Mouse (Mus musculus) adrenal gland (tissue): ENCODE results near the gene Ccdc183.

Experiments used
- intact Hi-C: fragments of 180-260 bp; cut with DNase I; formaldehyde crosslinking; loops from one replicate; pipeline ENCODE4 v1.15.1; 2025

Ccdc183 gene

DNA sequence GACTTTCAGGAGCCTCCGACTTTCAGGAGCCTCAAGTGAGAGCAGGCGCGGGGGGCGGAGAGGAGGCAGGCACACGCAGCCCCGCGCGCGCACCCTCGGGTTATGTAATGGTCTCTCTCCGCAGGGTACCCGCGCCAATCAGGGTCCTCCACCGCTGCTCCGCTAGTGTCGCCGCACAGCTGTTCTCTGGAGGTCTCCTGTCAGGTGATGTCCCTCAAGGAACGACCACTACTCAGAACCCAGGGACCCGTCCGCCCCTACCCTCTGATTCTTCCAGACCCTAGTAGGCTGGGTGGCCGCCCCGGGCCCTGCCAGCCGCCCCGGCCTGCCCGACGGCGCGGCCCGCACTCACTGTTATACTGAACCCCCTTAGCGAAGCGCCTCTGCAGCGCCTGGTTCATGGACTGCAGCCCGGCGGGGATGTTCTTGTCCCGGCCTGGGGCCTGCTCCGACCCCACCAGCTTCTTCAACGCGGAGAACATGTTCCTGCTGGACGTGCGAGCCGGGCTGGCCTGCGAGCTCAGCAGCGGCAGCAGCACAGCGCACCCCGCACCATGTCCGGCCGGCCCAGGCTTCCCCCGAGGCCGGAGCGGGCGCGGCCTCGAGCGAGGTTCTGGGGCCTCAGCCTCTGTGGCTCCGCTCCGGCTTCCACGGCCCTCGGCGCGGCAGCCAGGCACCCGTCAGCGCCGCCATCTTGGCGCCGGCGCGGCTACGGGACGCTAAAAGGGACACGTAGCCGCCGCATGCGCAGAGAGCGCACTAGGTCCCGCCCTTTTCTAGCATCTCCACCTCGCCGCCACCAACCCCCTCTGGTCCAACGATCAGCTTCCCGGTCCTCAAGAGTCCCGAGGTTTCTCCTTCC lies 9.5 kb downstream of the Ccdc183 start, which contains the start of gene Rabl6:
TSS of gene Rabl6 (minus strand) at position 761 of the 862 bp plus-strand sequence.
- intact Hi-C loops = no loop called here

DNA sequence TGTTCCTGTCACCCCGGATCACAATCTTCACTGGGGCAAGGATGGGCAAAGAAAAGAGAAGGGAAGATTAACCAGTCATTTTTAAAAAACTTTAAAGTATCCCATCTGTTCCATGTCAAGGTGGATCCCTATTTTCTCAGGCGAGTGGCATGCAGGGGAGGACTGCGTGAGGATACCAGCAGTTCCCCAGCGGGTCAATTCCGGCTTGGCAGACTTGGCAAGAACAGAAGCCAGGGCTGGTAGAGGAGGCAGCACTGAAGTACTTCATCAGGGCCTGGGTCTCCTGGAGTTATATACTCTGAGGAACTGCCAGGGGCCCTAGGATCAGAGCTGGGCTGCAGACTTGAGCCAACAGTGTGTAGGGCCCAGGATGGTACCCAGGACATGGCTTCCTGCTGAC lies 15.0 kb downstream of the Ccdc183 start:
- intact Hi-C loops = no loop called here

DNA sequence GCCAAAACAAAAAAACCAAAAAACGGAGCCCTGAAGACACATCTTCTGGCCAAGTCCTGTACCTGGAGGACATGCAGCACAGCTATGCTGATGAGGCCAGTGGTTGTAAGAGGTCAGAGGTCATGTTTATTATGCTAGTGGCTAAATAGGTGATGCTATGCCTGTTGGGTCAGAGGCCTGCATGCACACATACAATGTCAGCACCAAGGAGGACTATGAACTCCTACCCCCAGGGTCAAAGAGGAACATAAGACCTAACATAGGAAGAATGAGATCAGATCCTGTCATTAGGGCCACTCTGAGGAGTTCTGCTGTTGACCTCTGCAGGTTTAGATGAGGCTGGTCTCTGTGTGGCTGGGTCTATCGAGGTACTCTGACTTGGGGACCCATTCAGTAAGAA lies 17.4 kb downstream of the Ccdc183 start:
- intact Hi-C loops = no loop called here

DNA sequence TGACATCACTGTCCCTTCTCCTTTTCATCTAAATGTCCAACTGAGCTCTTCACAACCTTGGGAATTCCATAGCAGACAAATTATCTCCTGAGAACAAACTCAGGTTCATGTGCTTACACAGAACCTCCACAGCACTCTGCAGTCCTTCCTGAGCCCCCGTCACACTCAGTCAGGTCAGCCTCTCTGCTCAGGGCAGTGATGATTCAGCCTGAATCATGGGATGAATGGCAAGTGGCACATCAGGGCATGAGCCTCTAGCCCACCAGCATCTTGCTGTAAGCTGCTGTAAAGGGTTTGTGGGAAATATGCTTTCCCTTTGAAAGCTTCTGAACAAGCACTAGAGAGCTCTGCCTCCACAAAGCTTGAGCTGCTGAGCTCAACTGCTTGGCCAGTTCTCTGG lies 18.7 kb downstream of the Ccdc183 start:
- intact Hi-C loops = no loop called here

DNA sequence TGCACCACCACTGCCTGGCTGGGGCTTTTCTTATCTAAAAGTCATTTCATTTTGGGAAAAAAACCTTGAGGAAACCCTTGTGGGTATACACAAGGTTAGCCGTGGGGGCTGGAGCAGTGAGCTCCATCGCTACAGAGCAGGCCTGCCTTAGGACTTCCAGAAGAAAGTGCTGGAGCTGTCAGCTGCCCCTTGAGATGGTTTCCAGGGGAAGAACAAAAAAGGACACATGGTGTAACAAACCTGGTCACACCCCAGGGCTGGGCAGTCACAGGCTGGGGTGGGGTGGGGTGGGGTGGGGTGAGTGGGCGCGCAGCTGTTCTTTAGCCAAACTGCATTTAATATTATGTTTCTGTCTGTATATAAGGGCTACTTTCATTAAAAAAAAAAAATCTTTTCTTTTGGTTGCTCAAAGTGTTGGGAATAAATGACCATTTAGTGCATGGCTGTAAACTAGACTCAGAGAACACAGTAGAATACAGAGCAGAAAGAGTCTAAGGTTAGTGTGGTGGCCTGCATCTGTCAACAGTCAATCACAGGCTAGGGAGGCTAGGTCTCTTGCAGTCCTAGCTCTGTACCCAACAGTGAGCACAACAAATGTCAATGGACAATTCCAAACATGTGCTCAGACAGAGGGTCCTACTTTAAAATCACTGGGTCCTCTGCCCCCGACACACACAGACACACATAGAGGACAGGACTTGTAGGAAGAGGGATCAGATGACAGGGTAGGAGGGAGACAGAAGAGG lies 20.5 kb downstream of the Ccdc183 start:
- intact Hi-C loops = no loop called here

DNA sequence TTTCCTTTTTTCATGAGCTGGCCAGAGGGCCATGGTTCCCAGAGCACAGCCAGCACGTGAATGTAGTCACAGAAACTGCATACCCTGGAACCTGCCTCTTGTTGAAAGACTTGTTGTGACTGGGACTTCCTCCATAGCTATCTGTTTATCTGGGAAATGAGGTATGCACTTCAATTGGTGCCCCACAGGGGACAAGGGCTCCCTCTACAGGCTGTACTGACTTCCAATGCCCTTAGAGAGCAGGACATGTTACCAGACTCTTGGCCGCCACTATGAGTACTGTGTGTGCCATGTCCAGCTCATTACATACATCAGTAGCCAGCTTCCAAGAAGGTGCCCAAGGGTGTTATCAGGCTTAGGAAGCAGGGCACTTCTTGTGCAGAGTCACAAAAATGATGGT lies 25.6 kb downstream of the Ccdc183 start:
- intact Hi-C loops = no loop called here

DNA sequence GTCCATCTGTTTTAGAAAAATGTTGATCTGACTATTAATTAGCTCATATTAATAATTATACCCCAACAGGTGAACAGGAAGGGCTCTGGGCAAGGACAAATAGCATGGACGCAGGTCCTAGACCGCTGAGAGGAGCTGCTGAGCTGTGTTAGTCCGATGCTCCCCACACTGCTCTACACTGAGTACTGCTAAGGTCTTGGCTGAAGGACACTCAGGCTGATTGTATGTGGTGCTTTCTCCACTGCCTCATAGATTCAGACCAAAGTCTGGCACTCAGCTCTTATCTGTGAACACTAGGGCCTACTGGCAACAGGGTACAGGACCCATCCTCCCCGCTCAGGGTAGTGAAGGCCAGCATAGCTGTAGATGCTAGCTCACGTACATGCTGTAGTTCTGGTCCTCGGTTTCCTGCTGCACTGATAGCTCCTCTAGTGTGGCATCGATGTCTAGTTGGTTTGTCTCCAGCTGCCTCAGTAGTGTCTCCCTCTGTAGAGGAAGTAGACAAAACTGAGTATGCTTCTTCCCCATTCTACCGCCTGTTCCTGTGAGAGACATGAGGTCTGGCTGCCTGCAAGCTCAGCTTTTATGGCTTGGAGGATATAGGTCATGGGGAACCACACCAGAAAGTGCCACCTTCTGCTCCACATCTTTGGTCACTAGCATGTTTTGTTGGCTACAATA lies 29.1 kb downstream of the Ccdc183 start:
- intact Hi-C loops = no loop called here

DNA sequence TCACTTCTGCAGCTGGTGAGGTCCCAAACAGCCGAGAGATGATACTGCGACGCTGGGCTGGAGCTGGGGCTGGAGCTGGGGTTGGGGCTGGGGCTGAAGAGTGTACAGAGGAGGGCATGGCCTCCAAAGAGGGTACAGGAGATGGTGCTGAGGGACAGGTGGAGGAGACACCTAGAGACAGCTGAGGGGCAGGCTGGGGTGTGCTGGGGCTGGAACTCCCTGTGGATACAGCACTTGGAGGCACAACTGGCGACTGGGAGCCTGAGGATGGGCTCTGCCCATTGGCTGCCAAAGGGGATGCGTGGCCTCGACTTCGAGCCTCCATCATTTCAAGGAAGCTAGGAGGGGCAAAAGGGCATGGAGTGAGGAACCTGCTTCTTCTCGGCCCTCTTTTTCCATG lies 30.2 kb downstream of the Ccdc183 start:
- intact Hi-C loops = no loop called here

DNA sequence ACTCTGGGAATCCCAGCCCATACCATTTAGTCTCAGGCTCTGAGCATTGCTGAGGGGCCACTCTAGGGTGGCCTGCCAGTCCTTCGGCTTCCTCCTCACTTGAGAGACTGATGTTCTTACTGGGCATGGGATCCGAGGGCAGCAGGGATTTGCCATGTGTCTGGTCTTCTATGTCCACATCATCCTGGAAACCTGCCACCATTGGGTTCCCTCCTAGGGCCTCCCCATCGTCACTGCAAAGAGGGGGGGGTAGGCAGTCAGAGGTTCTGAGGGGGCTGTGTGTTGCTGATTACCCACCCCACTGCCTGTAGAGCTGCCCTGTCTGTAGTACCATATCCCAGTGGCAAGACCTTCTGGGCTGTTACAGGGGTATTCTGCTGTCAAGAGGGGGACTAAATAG lies 31.9 kb downstream of the Ccdc183 start:
- intact Hi-C loops = no loop called here

DNA sequence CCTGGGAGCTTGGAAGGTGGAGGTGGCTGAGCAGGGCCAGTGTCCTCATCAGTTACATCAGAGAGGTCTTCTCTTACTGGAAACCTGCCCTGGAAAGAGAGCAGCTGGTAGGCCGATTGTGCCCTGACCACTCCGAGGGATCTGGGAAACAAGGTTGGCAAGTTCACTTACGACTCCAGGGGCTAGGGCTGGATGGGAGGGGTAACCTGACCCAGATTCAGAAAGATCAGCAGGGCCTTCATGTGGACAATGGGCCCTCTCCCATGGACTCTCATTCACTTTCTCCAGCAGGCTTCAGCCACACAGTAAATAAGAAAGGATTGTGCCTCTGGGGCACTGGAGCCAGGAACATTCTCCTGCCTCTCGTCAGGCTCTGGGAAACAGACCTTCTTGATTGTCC lies 32.6 kb downstream of the Ccdc183 start:
- intact Hi-C loops = no loop called here

DNA sequence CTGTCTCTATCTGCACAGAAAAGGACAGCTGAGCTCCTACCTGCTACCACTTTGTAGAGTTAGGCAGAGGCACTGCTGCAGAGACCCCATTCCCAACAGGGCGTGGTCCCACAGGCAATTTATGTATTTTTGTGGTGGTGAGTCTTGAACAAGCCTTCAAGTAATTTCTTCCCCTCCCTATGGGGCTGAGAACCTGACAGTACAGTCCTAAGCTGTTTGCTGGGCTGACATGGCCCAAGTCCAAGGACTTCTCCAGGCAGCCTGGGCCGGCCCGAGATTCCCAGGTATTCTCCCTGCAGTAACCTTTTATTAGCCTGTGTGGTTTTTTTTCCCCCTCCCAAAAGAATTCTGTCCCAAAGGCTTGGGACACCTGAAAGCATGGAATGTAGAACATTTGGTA lies 33.3 kb downstream of the Ccdc183 start:
- intact Hi-C loops = no loop called here

DNA sequence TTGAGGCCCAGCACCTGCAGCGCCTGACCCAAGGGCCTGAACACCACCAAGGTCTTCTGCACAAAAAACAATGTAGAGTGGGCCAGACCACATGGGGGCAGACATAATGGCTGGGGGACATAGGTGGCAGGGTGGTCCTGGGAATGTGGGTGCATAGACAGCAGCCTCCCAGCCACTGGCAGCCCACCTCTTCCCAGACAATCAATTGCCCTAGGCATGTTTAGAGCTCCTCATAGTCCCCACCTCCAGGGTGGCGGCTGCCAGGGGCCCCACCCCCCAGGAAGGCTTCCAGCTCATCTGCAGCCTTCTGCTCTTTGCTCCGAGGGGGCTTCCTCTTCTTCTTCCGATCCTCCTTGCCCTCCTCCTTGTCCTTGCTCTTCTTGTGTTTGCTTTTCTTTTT lies 33.9 kb downstream of the Ccdc183 start:
- intact Hi-C loops = no loop called here

DNA sequence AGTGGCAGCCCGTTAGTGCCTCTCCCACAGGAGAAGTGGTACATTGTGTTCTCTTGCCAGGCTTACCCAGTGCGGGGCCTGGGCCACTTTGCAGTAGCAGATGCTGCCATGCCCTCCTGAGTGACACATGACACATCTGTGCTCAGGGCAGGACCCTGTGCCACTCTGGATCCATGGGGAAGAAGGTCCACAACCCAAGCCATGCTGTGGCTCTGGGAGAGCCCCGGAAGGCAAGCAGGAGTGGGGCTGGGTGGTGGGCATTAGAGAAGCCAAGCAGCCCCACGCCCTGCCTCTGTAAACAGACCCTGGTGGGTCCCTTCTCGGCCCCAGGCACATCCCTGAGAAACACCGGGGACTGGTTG lies 34.4 kb downstream of the Ccdc183 start:
- intact Hi-C loops = no loop called here

DNA sequence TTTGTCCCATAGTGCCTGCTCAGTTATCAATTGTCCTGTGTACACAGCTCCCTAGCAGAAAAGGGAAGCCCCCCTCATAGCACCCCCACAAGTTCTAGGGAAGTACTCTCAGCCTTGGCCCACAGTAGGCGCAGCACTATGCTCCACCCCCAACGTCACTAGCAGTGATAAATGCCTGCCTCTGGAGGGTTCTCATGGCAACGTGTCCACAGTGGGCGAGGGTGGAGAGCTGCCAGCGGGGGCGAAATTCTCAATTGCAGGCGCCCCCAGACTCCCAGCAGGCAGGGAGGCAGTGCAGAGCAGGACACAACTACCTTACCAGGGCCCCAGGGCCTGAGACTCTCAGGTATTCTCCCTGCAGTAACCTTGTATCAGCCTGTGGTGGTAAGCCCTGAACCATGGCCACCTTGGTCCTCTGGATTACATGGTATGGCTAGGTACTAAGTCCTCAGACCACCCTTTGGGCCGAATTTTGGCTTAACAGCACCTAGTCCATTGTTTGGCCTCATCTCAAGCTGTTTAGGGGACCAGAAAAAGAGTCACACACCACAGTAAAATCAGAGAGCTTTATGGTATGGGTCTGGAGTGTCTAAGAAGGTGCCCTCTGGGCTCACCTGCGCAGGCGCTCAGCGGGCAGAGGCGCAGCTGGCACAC lies 34.9 kb downstream of the Ccdc183 start:
- intact Hi-C loops = no loop called here

DNA sequence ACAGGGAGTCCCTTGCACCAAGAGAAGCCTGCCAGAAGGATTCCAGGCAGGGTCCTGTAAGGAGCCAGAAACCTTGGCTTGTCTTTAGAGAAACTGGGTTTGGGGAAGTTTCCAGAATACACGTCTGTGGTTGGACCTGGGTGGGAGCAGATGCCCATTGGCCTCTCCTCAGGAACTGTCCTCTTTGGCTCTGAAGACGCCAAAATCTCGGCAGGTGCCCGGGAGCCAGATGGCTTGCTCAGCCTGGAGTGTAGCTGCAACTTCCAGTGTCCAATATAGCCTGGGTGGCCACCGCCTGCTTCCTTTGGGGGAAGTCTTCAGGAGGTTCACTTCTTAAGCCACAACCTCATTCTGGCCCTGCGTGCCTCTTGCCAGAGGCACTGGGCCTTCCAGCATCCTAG lies 35.6 kb downstream of the Ccdc183 start:
- intact Hi-C loops = no loop called here

DNA sequence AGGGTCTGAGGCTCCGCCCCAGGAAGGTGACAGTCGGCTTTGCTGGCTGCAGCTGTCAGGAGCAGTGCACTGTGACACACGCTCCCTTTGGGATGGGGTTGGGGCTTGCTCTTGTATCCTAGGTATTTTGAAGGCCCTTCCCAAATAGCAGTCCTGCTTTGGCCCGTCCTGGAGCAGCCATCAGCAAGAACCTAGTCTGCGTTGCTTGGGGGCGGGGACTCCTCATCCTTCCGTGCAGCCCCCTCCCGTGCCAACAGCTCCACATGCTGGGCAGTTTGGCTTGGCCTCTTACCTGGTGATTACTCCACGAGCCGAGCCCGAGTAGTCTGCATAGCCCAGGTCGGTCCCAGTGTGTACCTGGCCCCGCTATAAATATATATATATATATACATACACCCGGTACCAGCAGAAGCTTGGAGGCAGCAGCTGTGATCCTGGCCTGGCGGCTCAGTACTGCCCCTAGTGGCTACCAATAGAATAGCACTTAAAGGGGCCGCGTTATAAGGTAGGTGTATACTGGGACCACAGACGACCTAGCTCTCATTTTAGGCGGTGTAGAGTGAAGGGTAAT lies 36.1 kb downstream of the Ccdc183 start, which contains the start of gene Ajm1:
TSS of gene Ajm1 (minus strand) at position 464 of the 571 bp plus-strand sequence.
- intact Hi-C loops = no loop called here

DNA sequence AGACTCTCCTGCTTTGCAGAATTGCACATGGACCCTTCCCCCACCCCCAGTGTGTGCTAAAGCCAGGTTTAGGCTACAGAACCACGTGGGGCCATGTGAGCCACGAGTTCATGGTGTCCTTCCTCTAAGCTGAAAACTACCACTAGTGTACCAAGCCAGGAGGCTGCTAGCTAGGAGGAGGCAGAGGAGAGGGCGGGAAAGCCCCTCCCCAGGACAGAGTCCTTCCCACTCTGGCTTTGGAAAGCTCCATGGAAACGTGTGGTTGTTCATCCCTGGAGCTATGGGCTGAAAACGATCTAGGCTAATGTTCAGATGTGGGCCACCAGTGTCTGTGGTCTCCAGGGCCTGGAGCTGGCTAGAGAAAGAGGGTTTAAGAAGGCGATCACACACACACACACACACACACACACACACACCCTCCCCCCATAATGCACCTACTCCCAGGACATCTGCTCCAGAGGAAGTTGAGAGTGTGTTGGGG lies 36.8 kb downstream of the Ccdc183 start:
- intact Hi-C loops = no loop called here

DNA sequence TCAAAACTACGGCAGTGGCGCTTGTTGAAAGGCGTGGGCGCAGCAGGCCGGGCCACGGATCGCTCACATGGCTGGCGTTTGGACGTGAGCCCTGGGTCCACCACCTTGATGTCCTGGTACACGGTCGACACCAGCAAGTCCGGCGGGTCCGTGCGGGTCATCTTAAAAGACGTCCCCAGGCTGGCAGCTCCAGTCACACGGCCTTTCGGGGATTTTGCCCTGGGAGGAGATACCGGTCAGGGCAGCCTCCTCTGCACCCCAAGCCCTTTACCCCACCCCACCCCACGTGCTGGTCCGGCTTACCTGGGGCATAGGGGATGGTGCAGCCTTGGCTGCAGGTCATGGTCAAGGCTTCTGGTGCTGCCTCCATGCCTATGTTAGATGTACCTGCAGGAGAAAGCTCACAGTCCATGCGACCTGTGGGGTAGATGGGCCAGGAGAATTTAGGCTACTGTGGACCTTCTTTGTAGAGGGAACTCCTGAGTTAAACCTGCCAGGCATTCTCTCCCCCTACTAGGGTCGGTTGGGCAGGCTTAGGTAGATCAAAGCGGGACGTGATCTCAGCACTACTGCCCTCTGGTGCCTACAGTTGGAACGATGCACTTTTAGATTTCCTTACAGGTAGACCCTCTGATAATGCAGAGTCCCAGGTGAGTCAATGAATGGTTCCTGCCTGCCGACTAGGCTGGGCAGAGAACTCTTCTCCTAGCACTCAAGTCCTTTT lies 37.6 kb downstream of the Ccdc183 start:
- intact Hi-C loops = no loop called here

DNA sequence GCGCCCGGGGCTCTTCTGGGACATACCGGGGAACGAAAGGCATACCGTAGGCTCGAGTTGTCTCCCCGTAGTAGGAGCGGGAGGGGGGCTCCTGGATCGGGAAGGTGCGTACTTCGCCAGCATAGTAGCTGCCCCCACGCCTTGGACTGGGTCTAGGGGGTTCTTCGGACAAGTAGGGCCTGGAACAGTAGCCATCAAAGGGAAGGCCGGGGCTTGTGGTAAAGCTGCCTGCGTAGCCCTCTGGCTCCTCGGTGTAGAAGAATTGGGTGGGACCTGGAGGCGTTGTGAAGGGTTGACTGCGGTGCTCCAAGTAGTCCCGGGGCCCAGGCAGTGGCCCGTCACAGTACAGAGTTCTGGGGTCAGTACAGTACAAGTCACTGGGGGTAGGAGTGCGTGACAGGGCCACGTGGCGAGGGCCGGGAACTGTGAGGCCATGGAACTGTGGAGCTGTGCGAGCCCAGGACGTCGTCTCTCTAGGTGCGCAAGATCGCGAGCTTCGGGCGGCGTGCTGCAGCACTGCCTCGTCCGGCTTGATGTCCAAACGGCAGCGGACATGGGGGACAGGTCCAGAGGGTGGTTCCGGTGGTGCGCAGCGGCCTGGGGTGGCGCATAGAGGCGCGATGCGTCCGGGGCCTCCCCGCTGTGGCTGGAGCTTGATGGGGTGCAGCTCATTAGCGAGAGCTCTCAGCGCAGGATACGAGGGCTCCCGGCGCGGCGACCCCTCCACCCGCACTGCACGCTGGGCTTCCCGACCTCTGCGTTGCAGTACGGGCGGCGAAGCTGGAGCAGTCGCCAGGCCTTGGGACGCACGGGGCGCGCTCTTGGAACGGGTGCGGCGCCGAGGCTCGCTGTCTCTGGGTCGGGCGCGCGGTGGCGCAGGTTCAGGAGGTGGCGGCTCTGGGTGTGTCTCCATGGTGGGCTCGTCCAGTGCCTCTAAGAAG lies 38.4 kb downstream of the Ccdc183 start:
- intact Hi-C loops = no loop called here
